Mouse (Mus musculus) kidney, embryonic 15.5 days (tissue): ENCODE measurements around the gene Ilf3. TPM values are rescaled to one million over a fixed set of nuclear protein-coding genes. Genes with fewer than 3 reads are reported as not detected.

Source experiments
- ATAC-seq: fragments of 200-750 bp; cut with Nextera tagmentation; replicated peaks from 2 replicates; pipeline ENCODE4 v1.8.0; 2017; ENCODE audit warnings: moderate TSS enrichment; ENCODE audit not compliant: low FRiP score
- H3K27ac ChIP-seq: fragments of 300-500 bp; sonication (generic); 2 replicates; pipeline ENCODE4 v1.5.1; 2015; ENCODE audit warnings: mild to moderate bottlenecking, inconsistent platforms
- H3K27me3 ChIP-seq: fragments of 300-500 bp; sonication (generic); 2 replicates; pipeline ENCODE4 v1.6.1; 2015; ENCODE audit warnings: inconsistent platforms
- H3K36me3 ChIP-seq: fragments of 300-500 bp; sonication (generic); 2 replicates; pipeline ENCODE4 v1.6.1; 2015; ENCODE audit warnings: inconsistent platforms
- H3K4me1 ChIP-seq: fragments of 300-500 bp; sonication (generic); 2 replicates; pipeline ENCODE4 v1.6.1; 2015; ENCODE audit warnings: inconsistent platforms
- H3K4me2 ChIP-seq: fragments of 300-500 bp; sonication (generic); 2 replicates; pipeline ENCODE4 v1.6.1; 2015; ENCODE audit warnings: moderate library complexity, mild to moderate bottlenecking, inconsistent platforms
- H3K4me3 ChIP-seq: fragments of 300-500 bp; sonication (generic); replicated peaks from 2 replicates; pipeline ENCODE4 v1.5.1; 2015; ENCODE audit warnings: mild to moderate bottlenecking, inconsistent platforms
- H3K9ac ChIP-seq: fragments of 300-500 bp; sonication (generic); 2 replicates; pipeline ENCODE4 v1.6.1; 2015; ENCODE audit warnings: mild to moderate bottlenecking, inconsistent platforms
- H3K9me3 ChIP-seq: fragments of 300-500 bp; sonication (generic); replicated peaks from 2 replicates; pipeline ENCODE4 v1.6.1; 2016; ENCODE audit warnings: inconsistent platforms
- WGBS: fragments of 180-500 bp; shearing (Covaris S2); methylation state at CpG from one replicate; pipeline ENCODE4 v1.1.7; 2015; ENCODE audit warnings: mixed read lengths; 5-methylcytosine and 5-hydroxymethylcytosine counted together
- polyA plus RNA-seq: library from polyadenylated mRNA; unstranded; fragments of >200 nt; fragmentation: Nextera tagmentation; extraction: Ambion mirVana; gene quantifications from 2 replicates; pipeline ENCODE4 v1.2.1, GENCODE M21; 2015

Gene Ilf3
- polyA plus RNA-seq, 1 experiment from 2014 or later: 221 TPM

DNA sequence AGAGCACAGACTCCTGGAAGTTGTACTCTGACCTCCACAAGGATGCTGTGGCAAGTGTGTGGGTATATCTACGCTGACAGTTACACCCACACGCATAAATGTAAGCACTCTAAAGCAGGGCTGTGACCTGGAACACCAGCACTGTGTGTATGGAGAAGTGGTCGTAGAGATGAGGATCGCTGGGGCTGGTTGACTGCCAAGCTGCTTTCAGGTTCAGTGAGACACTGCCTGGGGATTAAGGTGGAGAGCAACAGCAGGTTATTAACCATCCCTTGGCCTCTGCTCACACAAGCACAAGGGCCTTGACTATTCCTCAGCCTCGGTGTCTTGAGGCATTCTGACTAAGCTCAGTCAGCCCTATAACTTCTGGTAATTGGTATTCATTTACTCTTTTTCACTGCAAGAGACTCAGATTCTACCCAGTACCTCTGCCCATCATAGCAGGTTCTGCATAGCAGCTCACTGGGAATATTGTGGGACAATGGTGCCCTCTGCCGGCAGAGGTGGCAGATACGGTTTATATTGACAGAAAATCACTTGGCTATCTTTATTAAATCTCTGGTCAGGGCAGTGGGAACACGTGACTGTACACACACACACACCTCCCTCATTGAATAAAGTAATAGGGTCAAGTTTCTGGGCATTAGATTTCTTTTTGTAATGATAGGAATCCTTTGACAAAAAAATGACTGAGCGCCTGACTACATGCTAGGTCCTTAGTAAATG lies 42.1 kb downstream of the Ilf3 start:
- H3K9ac ChIP-seq: no peak overlapping the region
- 31% methylated on average over 9 of the region's 9 CpGs for WGBS
- ATAC-seq: no peak

DNA sequence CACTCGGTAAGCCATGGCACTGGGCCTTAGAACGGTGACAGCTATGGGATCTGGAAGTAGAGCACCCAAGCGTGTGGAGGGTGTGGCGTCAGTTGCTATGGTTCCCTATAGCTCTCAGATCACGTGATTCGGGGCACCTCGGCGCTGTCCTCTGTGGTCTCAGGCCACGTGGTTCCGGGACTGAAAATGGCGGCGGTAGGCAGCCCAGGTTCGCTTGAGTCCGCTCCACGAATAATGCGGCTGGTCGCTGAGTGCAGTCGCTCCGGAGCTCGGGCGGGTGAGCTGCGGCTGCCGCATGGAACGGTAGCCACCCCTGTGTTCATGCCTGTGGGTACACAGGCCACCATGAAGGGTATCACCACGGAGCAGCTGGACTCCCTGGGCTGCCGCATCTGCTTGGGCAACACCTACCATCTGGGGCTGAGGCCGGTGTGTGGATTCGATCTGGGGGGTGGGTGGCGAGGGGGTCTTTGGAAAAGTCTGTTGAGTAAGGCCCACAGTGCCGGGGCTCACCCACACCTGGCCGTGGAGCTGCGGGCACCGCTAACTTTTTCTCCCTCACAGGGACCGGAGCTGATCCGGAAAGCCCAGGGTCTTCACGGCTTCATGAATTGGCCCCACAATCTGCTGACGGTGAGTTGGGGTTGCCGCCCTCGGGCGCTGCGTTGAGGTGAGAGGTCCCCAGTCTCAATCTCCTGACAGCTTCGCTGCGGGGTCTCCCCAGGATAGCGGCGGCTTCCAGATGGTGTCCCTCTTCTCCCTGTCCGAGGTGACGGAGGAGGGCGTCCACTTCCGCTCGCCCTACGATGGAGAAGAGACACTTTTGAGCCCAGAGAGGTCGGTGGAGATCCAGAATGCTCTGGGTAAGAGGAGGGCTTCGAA lies 44.2 kb downstream of the Ilf3 start, which contains the start of gene Qtrt1:
TSS of gene Qtrt1 (plus strand) at position 169 of the 882 bp plus-strand sequence.
- H3K9me3 ChIP-seq: no peaks in the 10 kb centered on the region
- ATAC-seq: peak; percentile 96
- peak within 1 kb of the TSS; percentile 80 for H3K9ac ChIP-seq
- peaks cover 35% of the 10 kb centered on the region for H3K36me3 ChIP-seq
- peak within 1 kb of the TSS; percentile 94 for H3K4me2 ChIP-seq
- H3K4me1 ChIP-seq: peaks cover 18% of the 10 kb centered on the region
- peak within 1 kb of the TSS; percentile 88 for H3K4me3 ChIP-seq
- 2% methylated on average over 53 of the region's 53 CpGs for WGBS
- peak within 1 kb of the TSS; percentile 70 for H3K27ac ChIP-seq
- H3K27me3 ChIP-seq: no peaks in the 10 kb centered on the region

More for the DNA sequence above, 42.1 kb downstream of the Ilf3 start:
- Histone ChIP-seq H3K9me3 (no peaks in the 10 kb centered on the region), H3K27ac (0 out of 2 replicates have a peak overlapping the region, but pooled peaks have one; percentile 27), H3K4me3 (no peak overlapping the region), H3K4me1 (peaks cover 18% of the 10 kb centered on the region), H3K27me3 (no peaks in the 10 kb centered on the region), H3K36me3 (peaks cover 37% of the 10 kb centered on the region), H3K4me2 (no peak overlapping the region)

DNA sequence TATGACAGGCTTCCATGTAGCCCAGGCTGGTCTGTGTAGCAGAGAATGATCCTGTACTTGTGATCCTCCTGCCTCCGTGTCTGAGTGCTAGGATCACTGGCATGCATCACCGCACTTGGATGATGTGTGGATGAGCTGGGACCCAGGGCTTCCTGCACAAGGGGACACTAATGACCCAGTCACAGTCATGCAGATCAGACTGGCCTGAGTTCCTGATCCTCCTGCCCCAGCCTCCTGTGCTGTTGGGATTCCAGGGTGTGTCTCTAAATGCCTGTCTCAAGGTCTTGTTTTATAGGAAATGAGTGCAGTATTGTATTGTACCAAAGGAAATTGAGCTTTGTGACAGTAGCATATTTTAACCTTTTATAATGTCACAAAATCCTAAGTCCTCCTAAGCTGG lies 50.2 kb downstream of the Ilf3 start:
- no peak overlapping the region for H3K27ac ChIP-seq
- no peak overlapping the region for H3K4me3 ChIP-seq
- 0 out of 2 replicates have a peak, but pooled peaks cover 4% of the 10 kb centered on the region for H3K4me1 ChIP-seq
- H3K4me2 ChIP-seq: no peak overlapping the region
- no peaks in the 10 kb centered on the region for H3K9me3 ChIP-seq
- WGBS: 73% methylated on average over 2 of the region's 2 CpGs
- H3K27me3 ChIP-seq: no peaks in the 10 kb centered on the region
- peaks cover 78% of the 10 kb centered on the region for H3K36me3 ChIP-seq
- ATAC-seq: no peak
- no peak overlapping the region for H3K9ac ChIP-seq

DNA sequence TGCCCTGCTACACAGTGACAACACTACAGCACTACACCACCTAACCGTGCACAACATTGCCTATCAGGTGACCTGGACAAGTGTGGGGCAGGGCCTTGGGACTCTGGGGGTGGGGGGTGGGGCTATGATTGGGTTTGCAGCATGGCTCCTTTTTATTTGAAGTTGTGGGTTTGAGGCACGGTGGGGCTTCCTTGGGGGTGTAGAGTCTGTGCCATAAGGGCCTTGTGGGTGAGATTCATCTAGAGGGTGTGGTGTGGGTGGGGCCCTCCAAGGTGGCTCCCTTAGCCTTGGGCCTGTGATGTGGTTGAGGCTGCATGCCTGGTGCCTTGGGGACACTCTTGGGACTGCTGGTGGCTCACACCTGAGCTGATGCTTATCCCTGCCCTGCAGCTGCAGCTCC lies 52.0 kb downstream of the Ilf3 start:
- H3K4me1 ChIP-seq: peaks cover 7% of the 10 kb centered on the region
- no peak overlapping the region for H3K4me2 ChIP-seq
- no peaks in the 10 kb centered on the region for H3K27me3 ChIP-seq
- no peaks in the 10 kb centered on the region for H3K9me3 ChIP-seq
- H3K36me3 ChIP-seq: peaks cover 67% of the 10 kb centered on the region
- H3K9ac ChIP-seq: no peak overlapping the region
- ATAC-seq: no peak
- no peak overlapping the region for H3K4me3 ChIP-seq
- no peak overlapping the region for H3K27ac ChIP-seq
- WGBS: 90% methylated on average over 2 of the region's 2 CpGs

DNA sequence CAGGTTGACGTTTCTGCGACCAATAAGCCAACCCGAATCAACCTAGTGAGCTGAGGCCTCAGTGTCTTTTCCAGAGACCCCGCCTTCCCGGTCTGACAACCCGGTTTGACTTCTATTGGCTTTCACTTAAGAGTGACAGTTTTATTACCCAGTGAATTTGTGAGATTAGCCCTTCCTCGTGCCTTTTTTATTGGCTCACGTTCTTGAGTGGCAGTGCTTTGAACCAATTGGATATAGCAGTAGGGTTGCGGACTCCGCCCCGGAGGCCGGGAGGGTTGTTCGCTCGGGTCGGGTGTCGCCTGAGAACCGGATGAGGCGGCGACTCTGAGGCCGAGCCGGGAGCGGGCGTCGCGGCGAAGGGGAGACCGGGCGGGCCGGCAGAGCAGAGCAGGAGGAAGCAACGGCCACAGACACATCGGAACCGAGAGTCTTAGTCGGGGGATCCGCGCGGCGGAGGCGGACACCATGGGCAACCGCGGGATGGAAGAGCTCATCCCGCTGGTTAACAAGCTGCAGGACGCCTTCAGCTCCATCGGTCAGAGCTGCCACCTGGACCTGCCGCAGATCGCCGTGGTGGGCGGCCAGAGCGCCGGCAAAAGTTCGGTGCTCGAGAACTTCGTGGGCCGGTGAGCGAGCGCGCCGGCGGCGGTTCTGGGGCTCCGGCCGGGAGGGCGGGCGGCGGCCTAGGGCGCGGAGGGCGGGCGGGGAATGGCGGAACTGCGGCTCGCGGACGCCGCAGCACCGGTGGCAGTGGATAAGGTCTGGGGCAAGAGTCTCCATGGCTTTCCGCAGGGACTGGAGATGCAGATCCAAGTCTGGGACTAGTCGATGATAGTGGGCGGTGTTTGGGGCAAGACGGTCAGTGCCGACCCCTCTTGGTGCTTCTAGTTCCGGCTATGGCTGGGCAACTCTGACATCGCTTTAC lies 57.2 kb downstream of the Ilf3 start, which contains the start of gene Dnm2:
TSS of gene Dnm2 (plus strand) at position 278 of the 925 bp plus-strand sequence.
- Histone ChIP-seq H3K4me3 (peak within 1 kb of the TSS; percentile 78), H3K4me2 (peak within 1 kb of the TSS; percentile 86), H3K4me1 (peaks cover 30% of the 10 kb centered on the region), H3K36me3 (peaks cover 23% of the 10 kb centered on the region), H3K9ac (peak within 1 kb of the TSS; percentile 89), H3K9me3 (no peaks in the 10 kb centered on the region), H3K27me3 (no peaks in the 10 kb centered on the region), H3K27ac (peak within 1 kb of the TSS; percentile 92)
- under 1% methylated on average over 82 of the region's 82 CpGs for WGBS
- peak; percentile 99 for ATAC-seq

DNA sequence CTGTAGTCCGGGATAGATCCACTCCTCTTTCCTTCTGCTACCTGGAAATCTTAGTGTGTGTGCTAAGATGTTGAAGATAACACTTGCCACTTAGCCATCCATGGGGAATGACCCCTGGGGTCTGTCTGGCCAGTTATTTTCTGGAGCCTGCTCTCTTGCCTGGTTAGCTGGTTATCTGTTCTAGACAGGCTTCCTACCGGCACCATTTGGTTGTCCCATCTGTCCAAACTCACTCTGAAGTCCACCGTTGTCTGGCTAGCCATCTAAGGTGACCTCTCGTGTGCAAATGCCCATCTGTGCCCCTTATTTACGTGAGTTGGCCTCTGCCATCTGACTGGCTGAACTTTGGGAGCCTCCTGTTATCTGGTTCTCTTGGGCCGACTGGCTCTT lies 57.9 kb downstream of the Ilf3 start:
- ATAC-seq: no peak
- Histone ChIP-seq H3K4me1 (peaks cover 34% of the 10 kb centered on the region), H3K27ac (peak overlapping the region; percentile 92), H3K4me2 (peak overlapping the region; percentile 86), H3K4me3 (peak overlapping the region; percentile 78), H3K9ac (peak overlapping the region; percentile 89), H3K36me3 (peaks cover 17% of the 10 kb centered on the region), H3K9me3 (no peaks in the 10 kb centered on the region), H3K27me3 (no peaks in the 10 kb centered on the region)
- WGBS: 4% methylated on average over 6 of the region's 6 CpGs

DNA sequence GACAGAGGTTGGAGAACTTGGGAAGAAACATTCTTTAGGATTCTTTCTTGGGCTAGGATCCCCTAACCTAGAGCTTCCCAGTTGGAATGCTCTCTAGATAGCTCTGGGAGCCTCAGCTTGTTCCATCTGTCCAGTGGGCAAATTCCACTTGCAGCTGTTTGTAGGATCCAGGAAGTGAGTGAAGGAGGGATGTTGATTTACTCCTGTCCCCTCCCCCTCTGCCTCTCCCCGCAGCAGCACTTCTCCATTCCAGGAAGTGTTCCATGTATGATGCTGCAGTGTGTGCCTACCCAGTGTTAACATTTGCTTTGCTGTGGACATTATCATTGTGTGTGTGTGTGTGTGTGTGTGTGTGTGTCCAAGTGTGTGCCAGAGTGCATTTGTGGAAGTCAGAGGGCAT lies 58.3 kb downstream of the Ilf3 start:
- 4% methylated on average over 1 of the region's 1 CpGs for WGBS
- ATAC-seq: no peak

DNA sequence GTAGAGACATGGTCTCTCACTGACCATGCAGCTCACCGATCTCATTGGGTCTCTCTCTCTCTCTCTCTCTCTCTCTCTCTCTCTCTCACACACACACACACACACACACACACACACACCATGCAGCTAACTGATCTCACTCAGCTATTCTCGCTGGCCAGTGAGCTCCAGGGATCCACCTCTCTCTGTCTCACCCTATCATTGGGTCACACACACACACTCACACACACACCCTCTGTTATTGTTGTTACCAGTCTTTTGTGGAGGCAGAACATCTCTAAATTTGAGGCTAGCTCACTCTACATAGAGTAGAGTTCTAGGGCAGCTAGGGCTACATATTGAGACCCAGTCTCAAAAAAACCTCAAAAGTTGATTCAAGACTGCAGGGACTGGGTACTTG lies 58.9 kb downstream of the Ilf3 start:
- Histone ChIP-seq H3K27me3 (no peaks in the 10 kb centered on the region), H3K36me3 (peaks cover 7% of the 10 kb centered on the region), H3K4me2 (peak overlapping the region; percentile 86), H3K4me1 (peaks cover 41% of the 10 kb centered on the region), H3K27ac (no peak overlapping the region), H3K9me3 (no peaks in the 10 kb centered on the region), H3K4me3 (peak overlapping the region; percentile 78), H3K9ac (no peak overlapping the region)
- 69% methylated on average over 2 of the region's 2 CpGs for whole genome bisulfite sequencing
- no peak for ATAC-seq

More for the DNA sequence above, 58.3 kb downstream of the Ilf3 start:
- H3K27me3 ChIP-seq: no peaks in the 10 kb centered on the region
- H3K4me1 ChIP-seq: peaks cover 39% of the 10 kb centered on the region
- H3K27ac ChIP-seq: peak overlapping the region; percentile 92; the same call in 1 of the 2 replicates
- no peaks in the 10 kb centered on the region for H3K9me3 ChIP-seq
- peak overlapping the region; percentile 86 for H3K4me2 ChIP-seq
- H3K9ac ChIP-seq: peak overlapping the region; percentile 89
- peak overlapping the region; percentile 78 for H3K4me3 ChIP-seq
- H3K36me3 ChIP-seq: peaks cover 12% of the 10 kb centered on the region

DNA sequence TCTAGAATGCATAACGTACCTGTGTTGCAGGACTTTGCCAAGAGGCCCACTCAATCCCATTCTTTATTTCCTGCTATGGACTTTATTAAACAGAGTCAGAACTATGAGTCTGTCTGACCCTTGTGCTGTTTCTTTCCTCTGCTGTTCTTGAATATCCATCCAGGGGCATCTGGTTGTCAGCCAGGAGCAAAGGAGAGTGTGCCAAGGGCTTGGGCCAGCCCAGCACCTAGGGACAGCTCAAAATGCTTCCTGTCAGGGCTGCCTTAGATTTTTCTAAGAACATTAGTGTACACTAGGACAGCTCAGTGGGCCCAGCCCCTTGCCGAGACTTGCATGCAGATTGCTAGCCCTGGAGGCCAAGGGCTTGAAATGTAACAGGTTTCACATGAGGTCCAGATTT lies 60.1 kb downstream of the Ilf3 start:
- no peak overlapping the region for H3K4me2 ChIP-seq
- peaks cover 41% of the 10 kb centered on the region for H3K4me1 ChIP-seq
- no peak overlapping the region for H3K9ac ChIP-seq
- H3K27ac ChIP-seq: no peak overlapping the region
- H3K4me3 ChIP-seq: no peak overlapping the region
- H3K27me3 ChIP-seq: no peaks in the 10 kb centered on the region
- no peak for ATAC-seq
- 89% methylated on average over 2 of the region's 2 CpGs for WGBS
- H3K36me3 ChIP-seq: no peaks in the 10 kb centered on the region
- no peaks in the 10 kb centered on the region for H3K9me3 ChIP-seq

DNA sequence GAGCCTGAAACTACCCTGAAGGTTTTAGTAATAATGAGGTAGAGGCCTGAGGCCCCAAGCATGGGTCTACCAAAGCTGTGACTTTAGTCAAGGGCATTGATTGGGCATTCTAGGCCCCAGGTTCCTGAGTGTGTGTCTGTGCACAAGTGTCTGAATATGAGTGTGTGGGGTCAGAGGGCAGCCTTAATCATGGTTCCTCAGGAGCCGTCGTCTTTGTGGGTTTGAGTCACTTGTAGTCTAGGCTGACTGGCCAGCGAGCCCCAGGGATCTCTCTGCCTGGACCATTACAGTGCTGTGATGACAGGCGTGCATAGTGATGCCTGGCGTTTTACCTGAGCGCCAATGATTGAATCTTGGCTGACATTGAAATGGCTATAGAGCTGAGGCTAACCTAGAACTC lies 60.5 kb downstream of the Ilf3 start:
- Histone ChIP-seq H3K4me1 (peaks cover 41% of the 10 kb centered on the region), H3K36me3 (no peaks in the 10 kb centered on the region), H3K4me2 (no peak overlapping the region), H3K27ac (no peak overlapping the region), H3K4me3 (no peak overlapping the region), H3K9me3 (no peaks in the 10 kb centered on the region), H3K9ac (no peak overlapping the region), H3K27me3 (no peaks in the 10 kb centered on the region)
- 88% methylated on average over 6 of the region's 6 CpGs for WGBS
- ATAC-seq: no peak

DNA sequence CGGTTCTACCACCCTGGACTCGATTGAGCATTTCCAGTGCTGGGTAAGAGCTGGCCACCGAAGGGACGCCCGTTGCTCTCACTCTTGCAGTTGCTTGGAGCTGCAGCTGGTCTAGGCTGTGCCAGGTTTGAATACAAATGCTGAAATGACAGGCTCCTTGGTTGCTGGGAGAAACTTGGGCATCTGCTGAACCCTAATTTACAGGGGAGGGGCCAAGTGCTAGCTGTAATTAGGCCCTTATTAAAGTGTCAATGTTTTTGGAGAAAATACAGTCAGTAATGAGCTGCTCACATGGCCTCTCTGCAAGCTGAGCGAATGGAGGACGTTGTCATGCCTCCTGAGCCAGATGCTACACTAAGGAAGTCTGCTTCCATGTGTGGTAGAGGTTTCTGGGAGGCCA lies 63.1 kb downstream of the Ilf3 start:
- Histone ChIP-seq H3K4me3 (no peak overlapping the region), H3K36me3 (no peaks in the 10 kb centered on the region), H3K4me2 (no peak overlapping the region), H3K4me1 (peaks cover 40% of the 10 kb centered on the region), H3K9me3 (no peaks in the 10 kb centered on the region), H3K9ac (no peak overlapping the region), H3K27me3 (no peaks in the 10 kb centered on the region), H3K27ac (peak overlapping the region; percentile 14)
- WGBS: 82% methylated on average over 7 of the region's 7 CpGs
- ATAC-seq: no peak
